Mouse (Mus musculus) ES-Bruce4 (cell line): Measurements from ENCODE around the gene Polr3b. TPM values are rescaled to one million over a fixed set of nuclear protein-coding genes. Genes with fewer than 3 reads are reported as not detected.

Experiments
- H3K27ac ChIP-seq: 2 replicates; pipeline ENCODE4 v1.5.1; 2012; ENCODE audit warnings: low read length, inconsistent platforms; ENCODE audit not compliant: insufficient read depth
- H3K27me3 ChIP-seq: 2 replicates; pipeline ENCODE4 v1.6.1; 2012; ENCODE audit warnings: mild to moderate bottlenecking, low read length, inconsistent platforms; ENCODE audit not compliant: control insufficient read depth, poor library complexity, insufficient read depth, severe bottlenecking
- H3K36me3 ChIP-seq: 2 replicates; pipeline ENCODE4 v1.6.1; 2012; ENCODE audit warnings: inconsistent platforms, mild to moderate bottlenecking, low read length, moderate library complexity; ENCODE audit not compliant: control insufficient read depth, poor library complexity, insufficient read depth, severe bottlenecking
- H3K4me1 ChIP-seq: one replicate; pipeline ENCODE4 v1.8.1; 2011; ENCODE audit warnings: low read length; ENCODE audit not compliant: control insufficient read depth, insufficient read depth
- H3K4me3 ChIP-seq: 2 replicates; pipeline ENCODE4 v1.5.1; 2011; ENCODE audit warnings: low read depth, mild to moderate bottlenecking, low read length
- H3K9ac ChIP-seq: 2 replicates; pipeline ENCODE4 v1.6.1; 2012; ENCODE audit warnings: low read depth, mild to moderate bottlenecking, inconsistent platforms; ENCODE audit not compliant: poor library complexity, severe bottlenecking
- H3K9me3 ChIP-seq: replicated peaks from 2 replicates; pipeline ENCODE4 v1.6.1; 2012; ENCODE audit warnings: mild to moderate bottlenecking, low read length, inconsistent platforms; ENCODE audit not compliant: control insufficient read depth, poor library complexity, insufficient read depth, severe bottlenecking
- CTCF ChIP-seq: IDR thresholded peaks from one replicate; pipeline ENCODE4 v1.8.1; 2011; ENCODE audit warnings: low read depth, low read length
- EP300 ChIP-seq: IDR thresholded peaks from 2 replicates; pipeline ENCODE4 v1.6.1; 2011; ENCODE audit warnings: low read depth, low read length; ENCODE audit not compliant: insufficient read depth
- POLR2A ChIP-seq: IDR thresholded peaks from one replicate; pipeline ENCODE4 v1.8.1; 2011; ENCODE audit warnings: low read length; ENCODE audit not compliant: insufficient read depth
- polyA plus RNA-seq: library from polyadenylated mRNA; stranded (reverse); fragments of >200 nt; gene quantifications from 2 replicates; pipeline ENCODE4 v1.2.4, GENCODE M21; 2011; ENCODE audit warnings: low read depth; ENCODE audit not compliant: missing spikeins, insufficient read depth, insufficient read length

The Polr3b gene
- polyA plus RNA-seq, 1 experiment: 45.8 TPM

GRCm38 (mm10) chr10:84772380-84773130 is 150.5 kb downstream of the Polr3b start:
- Histone ChIP-seq H3K36me3 (no peaks in the 10 kb centered on the region), H3K9ac (no peak overlapping the region), H3K4me1 (no peaks in the 10 kb centered on the region), H3K27ac (no peak overlapping the region), H3K4me3 (no peak overlapping the region), H3K9me3 (no peaks in the 10 kb centered on the region; the same call in 1 of the 2 replicates), H3K27me3 (no peaks in the 10 kb centered on the region)
- TF ChIP-seq EP300 (no peak), CTCF (no peak), POLR2A (no peak)

- Histone ChIP-seq H3K36me3 (no peaks in the 10 kb centered on the region), H3K27me3 (no peaks in the 10 kb centered on the region), H3K4me1 (no peaks in the 10 kb centered on the region), H3K9me3 (no peaks in the 10 kb centered on the region; the same call in 1 of the 2 replicates), H3K4me3 (no peak overlapping the region), H3K27ac (no peak overlapping the region), H3K9ac (no peak overlapping the region)
- no peak for TF ChIP-seq CTCF
- TF ChIP-seq POLR2A: no peak
- no peak for TF ChIP-seq EP300
Measured at GRCm38 (mm10) chr10:84773889-84774288, 151.8 kb downstream of the Polr3b start.

GRCm38 (mm10) chr10:84774573-84774972 is 152.5 kb downstream of the Polr3b start:
- TF ChIP-seq CTCF (no peak), EP300 (no peak), POLR2A (no peak)
- H3K9me3 ChIP-seq: no peaks in the 10 kb centered on the region; the same call in 1 of the 2 replicates
- H3K9ac ChIP-seq: no peak overlapping the region
- no peak overlapping the region for H3K4me3 ChIP-seq
- H3K27me3 ChIP-seq: no peaks in the 10 kb centered on the region
- no peak overlapping the region for H3K27ac ChIP-seq
- no peaks in the 10 kb centered on the region for H3K36me3 ChIP-seq
- no peaks in the 10 kb centered on the region for H3K4me1 ChIP-seq

Other genes with a start within 250 kb of the Polr3b start
- 25.9 and 26.7 TPM in 2 replicates for gene Nuak1, start 181.7 kb upstream of the Polr3b start, polyA plus RNA-seq
- gene Ckap4, start 88.2 kb upstream of the Polr3b start, polyA plus RNA-seq: 52.1 and 53.4 TPM in 2 replicates
- gene Tcp11l2, start 45.7 kb upstream of the Polr3b start, polyA plus RNA-seq: 2.6 and 3.6 TPM in 2 replicates
- gene Rfx4, start 133.8 kb downstream of the Polr3b start, polyA plus RNA-seq: 0.29 and 0.30 TPM in 2 replicates